Mouse (Mus musculus) kidney, embryonic 16.5 days (tissue): ENCODE measurements around the gene Smc5. TPM values are rescaled to one million over a fixed set of nuclear protein-coding genes. Genes with fewer than 3 reads are reported as not detected.

ENCODE experiments used
- ATAC-seq: fragments of 200-750 bp; cut with Nextera tagmentation; 2 replicates; pipeline ENCODE4 v1.8.0; 2017; ENCODE audit warnings: moderate TSS enrichment; ENCODE audit not compliant: low FRiP score, low TSS enrichment
- H3K27ac ChIP-seq: fragments of 300-500 bp; sonication (generic); 2 replicates; pipeline ENCODE4 v1.5.1; 2014; ENCODE audit warnings: low read length
- H3K27me3 ChIP-seq: fragments of 300-500 bp; sonication (generic); 2 replicates; pipeline ENCODE4 v1.6.1; 2014; ENCODE audit warnings: low read length, control low read depth, mixed read lengths; ENCODE audit not compliant: insufficient read depth
- H3K36me3 ChIP-seq: fragments of 300-500 bp; sonication (generic); 2 replicates; pipeline ENCODE4 v1.6.1; 2014; ENCODE audit warnings: low read length, control low read depth, mixed read lengths; ENCODE audit not compliant: insufficient read depth
- H3K4me1 ChIP-seq: fragments of 300-500 bp; sonication (generic); 2 replicates; pipeline ENCODE4 v1.6.1; 2014; ENCODE audit warnings: low read length, control low read depth, mixed read lengths; ENCODE audit not compliant: insufficient read depth
- H3K4me2 ChIP-seq: fragments of 300-500 bp; sonication (generic); replicated peaks from 2 replicates; pipeline ENCODE4 v1.6.1; 2014; ENCODE audit warnings: low read depth, low read length
- H3K4me3 ChIP-seq: fragments of 300-500 bp; sonication (generic); 2 replicates; pipeline ENCODE4 v1.5.1; 2014; ENCODE audit warnings: mild to moderate bottlenecking, low read length
- H3K9ac ChIP-seq: fragments of 300-500 bp; sonication (generic); replicated peaks from 2 replicates; pipeline ENCODE4 v1.6.1; 2014; ENCODE audit warnings: low read length
- H3K9me3 ChIP-seq: fragments of 300-500 bp; sonication (generic); 2 replicates; pipeline ENCODE4 v1.6.1; 2016; ENCODE audit warnings: low read length, control low read depth
- WGBS: fragments of 180-500 bp; shearing (Covaris S2); extraction: QIAGEN DNeasy Blood & Tissue Kit; methylation state at CpG from one replicate; pipeline ENCODE4 v1.1.7; 2014; 5-methylcytosine and 5-hydroxymethylcytosine counted together
- polyA plus RNA-seq: library from polyadenylated mRNA; unstranded; fragments of >200 nt; fragmentation: Nextera tagmentation; extraction: Ambion mirVana; gene quantifications from 2 replicates; pipeline ENCODE4 v1.2.1, GENCODE M21; 2015

The Smc5 gene
- 27.6 and 32.2 TPM in 2 replicates for polyA plus RNA-seq

- H3K27ac ChIP-seq = peak within 1 kb of the TSS; percentile 76
- ATAC-seq = peak; percentile 97
- H3K9me3 ChIP-seq = no peaks in the 10 kb centered on the region
- H3K9ac ChIP-seq = peak within 1 kb of the TSS; percentile 91
- H3K36me3 ChIP-seq = peaks cover 2% of the 10 kb centered on the region
- H3K4me3 ChIP-seq = peak within 1 kb of the TSS; percentile 87
- no peaks in the 10 kb centered on the region for H3K27me3 ChIP-seq
- peaks cover 9% of the 10 kb centered on the region for H3K4me1 ChIP-seq
- under 1% methylated on average over 63 of the region's 69 CpGs for WGBS
- H3K4me2 ChIP-seq = peak within 1 kb of the TSS; percentile 72
Measured at GRCm38 (mm10) chr19:23273355-23274053, at the start of gene Smc5. Smc5 (minus strand) TSS chr19:23273897.

GRCm38 (mm10) chr19:23323107-23323506 is 49.4 kb upstream of the Smc5 start:
- H3K4me3 ChIP-seq = no peak overlapping the region
- H3K9me3 ChIP-seq = no peaks in the 10 kb centered on the region
- H3K4me1 ChIP-seq = no peaks in the 10 kb centered on the region
- no peak overlapping the region for H3K9ac ChIP-seq
- H3K27ac ChIP-seq = no peak overlapping the region
- no peak for ATAC-seq
- H3K4me2 ChIP-seq = no peak overlapping the region
- H3K36me3 ChIP-seq = no peaks in the 10 kb centered on the region
- WGBS = 68% methylated on average over 3 of the region's 3 CpGs
- no peaks in the 10 kb centered on the region for H3K27me3 ChIP-seq

DNA sequence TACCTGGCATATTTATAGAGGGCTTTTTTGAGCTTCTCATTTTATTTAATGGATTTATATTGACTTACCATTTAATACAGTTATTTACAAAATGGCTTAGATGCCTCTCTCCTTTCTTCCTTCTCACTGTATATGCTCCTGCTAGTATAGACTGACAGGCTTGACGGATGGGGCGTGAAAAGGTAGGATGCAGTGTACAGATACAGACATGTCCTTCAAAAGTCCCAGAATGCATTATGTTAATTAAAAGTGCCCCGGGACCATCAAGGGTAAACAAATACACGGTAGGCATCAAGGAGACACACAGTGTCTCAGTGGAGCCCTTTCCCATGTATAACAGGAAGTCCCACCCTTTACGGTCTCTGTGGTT is 44.3 kb upstream of the Smc5 start:
- Histone ChIP-seq H3K4me3 (no peak overlapping the region), H3K27me3 (no peaks in the 10 kb centered on the region), H3K4me1 (no peaks in the 10 kb centered on the region), H3K9ac (no peak overlapping the region), H3K27ac (no peak overlapping the region), H3K4me2 (no peak overlapping the region), H3K9me3 (no peaks in the 10 kb centered on the region), H3K36me3 (no peaks in the 10 kb centered on the region)
- WGBS = 85% methylated on average over 5 of the region's 5 CpGs
- ATAC-seq = no peak

DNA sequence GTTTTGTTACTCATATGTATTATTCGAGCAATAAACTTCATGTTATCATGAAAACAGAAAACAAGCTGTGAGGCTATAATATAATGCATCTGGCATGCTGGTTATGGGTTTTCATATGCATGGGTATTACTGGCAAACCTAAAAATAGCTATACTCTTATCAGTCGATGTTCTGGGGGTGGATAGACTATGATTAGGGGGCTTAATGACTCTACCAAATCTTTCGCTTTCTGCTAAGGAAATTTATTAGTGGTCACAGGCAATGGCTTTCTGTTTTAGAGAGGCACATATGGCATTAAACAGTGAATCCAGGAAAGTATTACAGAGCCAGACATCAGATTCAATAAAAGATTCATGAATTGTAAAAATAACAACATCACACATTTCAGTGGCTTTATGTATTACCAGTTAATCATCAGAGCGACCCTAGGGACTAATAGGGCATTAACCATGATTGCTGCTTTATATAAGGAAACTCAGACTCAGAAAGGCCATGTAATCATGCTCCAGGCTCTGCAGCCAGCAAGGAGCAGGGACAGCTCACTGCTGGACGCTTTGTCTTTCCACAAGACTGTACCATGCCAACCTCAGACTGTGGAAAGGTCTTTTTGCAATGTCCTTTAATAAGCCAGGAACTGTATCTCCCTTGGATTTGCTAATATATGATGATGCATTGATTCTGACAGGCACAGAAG is 43.7 kb upstream of the Smc5 start:
- H3K36me3 ChIP-seq = no peaks in the 10 kb centered on the region
- no peaks in the 10 kb centered on the region for H3K27me3 ChIP-seq
- no peak for ATAC-seq
- H3K4me3 ChIP-seq = no peak overlapping the region
- no peak overlapping the region for H3K4me2 ChIP-seq
- H3K27ac ChIP-seq = no peak overlapping the region
- no peaks in the 10 kb centered on the region for H3K4me1 ChIP-seq
- no peak overlapping the region for H3K9ac ChIP-seq
- H3K9me3 ChIP-seq = no peaks in the 10 kb centered on the region
- WGBS = 67% methylated on average over 5 of the region's 5 CpGs

- Histone ChIP-seq H3K9me3 (no peaks in the 10 kb centered on the region), H3K36me3 (no peaks in the 10 kb centered on the region), H3K27ac (no peak overlapping the region), H3K4me3 (no peak overlapping the region), H3K4me2 (no peak overlapping the region), H3K9ac (no peak overlapping the region), H3K4me1 (no peaks in the 10 kb centered on the region), H3K27me3 (no peaks in the 10 kb centered on the region)
- WGBS = 71% methylated on average over 5 of the region's 5 CpGs
- no peak for ATAC-seq
Measured at GRCm38 (mm10) chr19:23316851-23317250, 43.2 kb upstream of the Smc5 start.

- no peaks in the 10 kb centered on the region for H3K9me3 ChIP-seq
- WGBS = 83% methylated on average over 2 of the region's 2 CpGs
- no peak overlapping the region for H3K27ac ChIP-seq
- no peaks in the 10 kb centered on the region for H3K27me3 ChIP-seq
- H3K4me3 ChIP-seq = no peak overlapping the region
- H3K4me2 ChIP-seq = no peak overlapping the region
- no peak overlapping the region for H3K9ac ChIP-seq
- H3K36me3 ChIP-seq = no peaks in the 10 kb centered on the region
- no peak for ATAC-seq
- no peaks in the 10 kb centered on the region; the same call in 1 of the 2 replicates for H3K4me1 ChIP-seq
Measured at GRCm38 (mm10) chr19:23309979-23310378, 36.3 kb upstream of the Smc5 start.

DNA sequence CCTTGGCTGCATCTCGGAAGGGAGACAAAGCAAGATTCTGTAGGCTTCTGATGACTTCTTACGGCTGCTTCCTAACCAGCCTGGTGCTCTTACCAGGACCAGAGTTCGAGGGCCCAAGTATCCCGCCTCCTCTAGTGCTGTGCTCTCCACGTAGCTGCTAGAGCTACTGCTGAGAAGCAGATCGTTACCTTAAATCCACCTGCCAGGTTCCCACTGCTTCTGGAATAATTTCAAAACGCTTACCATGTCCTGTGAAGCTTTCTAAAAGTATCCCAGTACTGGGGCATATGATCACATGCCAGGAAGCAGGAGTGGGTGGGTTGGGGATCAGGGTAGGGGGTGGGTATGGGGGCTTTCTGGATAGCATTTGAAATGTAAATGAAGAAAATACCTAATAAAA is 33.0 kb upstream of the Smc5 start:
- WGBS = 90% methylated on average over 7 of the region's 7 CpGs

DNA sequence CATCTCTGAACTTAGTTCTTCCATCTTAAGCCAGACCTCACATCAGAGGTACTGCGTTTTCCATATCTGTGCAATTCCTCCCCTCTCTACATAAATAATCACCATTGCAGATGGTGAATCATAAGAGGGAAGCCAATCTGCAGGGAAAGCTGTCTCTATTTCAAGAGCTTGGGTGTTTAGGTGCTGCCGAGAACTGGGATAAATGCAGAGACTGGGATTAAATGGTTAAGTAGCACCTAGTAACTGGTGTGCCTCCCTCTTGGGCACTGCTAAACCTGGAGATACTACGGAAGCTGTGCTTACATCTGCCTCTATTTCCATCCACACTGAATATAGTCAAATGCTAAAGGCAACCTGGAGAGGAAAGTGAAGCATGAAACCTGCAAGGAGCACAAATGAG is 26.3 kb upstream of the Smc5 start:
- Histone ChIP-seq H3K4me3 (no peak overlapping the region), H3K36me3 (no peaks in the 10 kb centered on the region), H3K4me1 (no peaks in the 10 kb centered on the region), H3K27me3 (no peaks in the 10 kb centered on the region), H3K4me2 (no peak overlapping the region), H3K9ac (no peak overlapping the region), H3K9me3 (no peaks in the 10 kb centered on the region), H3K27ac (no peak overlapping the region)
- WGBS = 86% methylated on average over 3 of the region's 3 CpGs
- ATAC-seq = no peak

More for the DNA sequence above, 33.0 kb upstream of the Smc5 start:
- Histone ChIP-seq H3K9me3 (no peaks in the 10 kb centered on the region), H3K4me2 (no peak overlapping the region), H3K27me3 (no peaks in the 10 kb centered on the region), H3K36me3 (no peaks in the 10 kb centered on the region), H3K9ac (no peak overlapping the region), H3K4me3 (no peak overlapping the region), H3K4me1 (no peaks in the 10 kb centered on the region; the same call in 1 of the 2 replicates), H3K27ac (no peak overlapping the region)
- ATAC-seq = no peak

- no peaks in the 10 kb centered on the region for H3K36me3 ChIP-seq
- no peak overlapping the region for H3K4me3 ChIP-seq
- 83% methylated on average over 1 of the region's 1 CpGs for WGBS
- H3K4me2 ChIP-seq = no peak overlapping the region
- H3K9me3 ChIP-seq = no peaks in the 10 kb centered on the region
- no peaks in the 10 kb centered on the region for H3K27me3 ChIP-seq
- H3K4me1 ChIP-seq = no peaks in the 10 kb centered on the region
- ATAC-seq = no peak
- no peak overlapping the region for H3K27ac ChIP-seq
- H3K9ac ChIP-seq = no peak overlapping the region
Measured at GRCm38 (mm10) chr19:23298917-23299316, 25.2 kb upstream of the Smc5 start.

DNA sequence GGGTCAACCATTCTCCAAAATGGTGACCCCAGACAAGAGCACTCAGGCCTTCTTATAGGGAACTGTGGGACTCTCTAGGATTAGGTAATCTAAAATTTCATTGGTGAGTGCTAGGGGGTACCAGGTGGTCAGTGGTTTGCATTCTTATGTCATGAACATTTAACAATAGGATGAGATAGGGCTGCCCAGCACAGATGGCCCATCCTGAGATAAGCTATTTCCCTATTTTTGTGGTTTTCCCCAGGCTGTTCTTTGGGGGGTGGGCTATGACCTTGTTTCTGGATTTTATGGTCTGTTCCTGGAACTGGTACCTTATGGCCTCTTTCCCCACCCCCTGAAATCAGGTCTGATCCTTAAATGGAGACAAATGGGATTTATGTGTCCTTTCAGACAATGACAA is 23.5 kb upstream of the Smc5 start:
- no peak overlapping the region for H3K27ac ChIP-seq
- H3K4me2 ChIP-seq = no peak overlapping the region
- no peak for ATAC-seq
- no peaks in the 10 kb centered on the region for H3K36me3 ChIP-seq
- no peaks in the 10 kb centered on the region for H3K9me3 ChIP-seq
- H3K4me3 ChIP-seq = no peak overlapping the region
- no peaks in the 10 kb centered on the region for H3K27me3 ChIP-seq
- H3K9ac ChIP-seq = no peak overlapping the region
- H3K4me1 ChIP-seq = no peaks in the 10 kb centered on the region
